Mouse (Mus musculus) lung, postnatal 4 days (tissue): ENCODE data around the gene Depdc5.
"Not testable (repeated sequence)": the region's sequence is repeated elsewhere in the genome, so short reads cannot be mapped to it uniquely, and the experiment has no call there.

Experiments
- DNase-seq, 2 experiments: peaks; one replicate each; pipeline ENCODE4 v3.0.0; 2021

The Depdc5 gene

DNA sequence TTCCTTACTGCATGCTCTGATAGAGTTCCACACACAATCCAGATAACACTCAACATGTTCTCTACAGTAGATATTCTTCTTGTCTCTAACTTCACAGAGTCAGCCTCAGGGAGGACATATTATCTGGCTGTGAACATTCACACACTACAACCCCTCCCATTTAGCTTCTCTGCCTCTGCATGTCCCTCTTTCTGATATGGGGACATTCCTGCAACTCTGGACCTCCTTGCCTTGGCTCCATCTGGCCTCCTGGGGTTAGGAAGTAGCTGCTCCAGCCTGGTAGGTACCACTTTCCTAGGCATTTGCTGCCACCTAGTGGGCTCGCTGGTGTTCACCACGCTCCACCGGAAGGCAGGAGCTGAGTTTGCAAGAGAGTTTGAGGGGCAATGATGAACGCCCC lies 169.6 kb downstream of the Depdc5 start:
- peak; percentile 73 to 83 for DNase-seq

DNA sequence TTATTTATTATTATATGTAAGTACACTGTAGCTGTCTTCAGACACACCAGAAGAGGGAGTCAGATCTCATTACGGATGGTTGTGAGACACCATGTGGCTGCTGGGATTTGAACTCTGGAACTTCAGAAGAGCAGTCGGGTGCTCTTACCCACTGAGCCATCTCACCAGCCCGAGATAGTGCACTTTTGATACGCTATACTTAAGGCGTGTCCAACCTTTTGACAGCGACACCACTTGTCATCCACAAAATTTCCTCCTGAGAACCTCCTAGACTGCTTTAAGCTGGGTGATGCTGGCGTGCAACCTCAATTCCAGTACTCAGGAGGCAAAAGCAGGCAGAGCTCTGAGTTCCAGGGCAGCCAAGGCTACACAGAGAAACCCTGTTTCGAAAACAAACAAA lies 170.1 kb downstream of the Depdc5 start:
- not testable (repeated sequence) for DNase-seq

DNA sequence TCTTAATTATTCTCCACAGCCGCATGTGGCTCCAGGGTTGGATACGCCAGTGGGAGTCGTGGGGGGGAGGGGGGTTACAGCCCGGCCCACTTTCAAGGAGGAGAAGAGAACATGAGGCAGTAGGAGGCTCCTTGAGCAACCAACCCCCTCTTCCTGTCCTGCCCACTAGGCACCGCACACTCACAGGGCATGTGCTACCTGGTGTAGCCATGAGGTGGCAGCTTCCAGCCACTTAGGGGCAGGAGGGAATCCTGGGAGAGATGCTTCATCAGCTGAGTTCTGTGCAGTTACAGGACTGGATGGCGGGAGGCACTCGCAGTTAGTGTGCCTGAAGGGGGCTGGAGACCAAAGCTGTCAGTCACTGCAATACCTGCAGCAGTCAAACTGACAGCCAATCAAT lies 170.6 kb downstream of the Depdc5 start:
- no peak for DNase-seq

DNA sequence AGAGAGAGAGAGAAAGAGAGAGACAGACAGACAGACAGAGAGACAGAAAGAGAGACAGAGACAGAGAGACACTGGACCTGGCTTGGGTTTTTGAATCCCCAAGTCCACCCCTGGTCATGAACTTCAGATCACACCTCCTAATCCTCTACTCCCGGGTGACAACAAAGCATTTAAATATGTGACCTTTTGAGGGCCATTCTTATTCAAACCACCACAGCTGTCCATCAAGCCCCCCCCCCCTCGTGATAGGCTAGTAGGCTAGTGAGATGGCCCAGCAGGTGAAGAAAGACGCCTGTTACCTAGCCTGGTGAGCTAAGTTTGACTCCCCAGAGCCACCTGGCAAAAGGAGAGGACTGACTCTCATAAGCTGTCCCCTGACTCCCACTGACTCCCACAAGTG lies 171.4 kb downstream of the Depdc5 start:
- DNase-seq, result no peak

DNA sequence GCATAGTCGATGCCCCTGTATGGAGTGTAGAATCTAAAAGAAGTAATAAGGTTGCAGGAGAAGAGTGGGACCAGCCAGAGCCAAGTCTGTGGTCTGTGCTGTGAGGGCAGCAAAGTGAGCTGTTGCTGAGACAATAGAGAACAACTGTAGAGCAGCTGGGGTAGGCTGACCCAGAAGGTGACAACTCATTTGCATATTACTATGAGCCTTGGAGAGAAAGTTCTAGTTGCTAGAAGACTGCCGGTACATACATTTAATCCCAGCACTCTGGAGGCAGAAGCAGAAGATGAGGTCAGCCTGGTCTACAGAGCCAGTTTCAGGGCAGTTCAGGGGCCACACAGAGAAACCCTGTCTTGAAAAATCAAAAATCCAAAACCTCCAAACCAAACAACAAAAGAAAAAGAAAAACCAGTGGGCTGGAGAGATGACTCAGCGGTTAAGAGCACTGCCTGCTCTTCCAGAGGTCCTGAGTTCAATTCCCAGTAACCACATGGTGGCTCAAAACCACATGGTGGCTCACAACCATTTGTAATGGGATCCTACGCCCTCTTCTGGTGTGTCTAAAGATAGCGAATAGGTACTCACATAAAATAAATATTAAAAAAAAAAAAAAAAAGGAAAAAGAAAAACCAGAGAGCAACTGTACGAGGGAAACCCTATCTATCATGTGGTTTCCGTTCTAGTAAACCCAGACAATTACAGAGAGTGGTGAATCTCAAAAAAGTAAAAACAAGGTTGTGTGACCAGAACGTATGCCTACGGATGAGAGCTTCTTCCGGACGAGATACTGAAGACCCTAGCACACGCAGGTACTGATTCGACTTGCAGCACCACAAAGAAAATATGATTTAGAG lies 175.4 kb downstream of the Depdc5 start:
- no peak for DNase-seq

DNA sequence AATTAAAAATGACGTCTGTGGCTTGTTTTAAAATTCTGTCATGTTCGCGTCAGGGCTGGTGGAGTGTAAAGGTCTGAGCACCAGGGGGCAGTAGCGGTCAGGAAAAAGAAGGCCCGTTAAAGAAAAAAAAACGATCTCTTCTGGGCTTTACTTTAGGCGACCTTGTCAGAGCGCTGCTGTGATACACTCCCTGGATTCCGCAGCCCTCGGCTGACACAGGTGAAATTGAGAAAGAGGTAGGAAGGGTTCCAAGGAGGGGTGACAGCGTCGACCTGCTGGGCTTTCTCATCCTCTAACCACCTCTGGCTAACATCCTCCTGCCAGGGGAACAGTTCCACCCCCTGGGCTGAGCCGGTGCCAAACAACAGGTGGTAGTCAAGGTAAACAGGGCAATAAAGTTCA lies 176.0 kb downstream of the Depdc5 start:
- DNase-seq, result peak; percentile 49 to 77

DNA sequence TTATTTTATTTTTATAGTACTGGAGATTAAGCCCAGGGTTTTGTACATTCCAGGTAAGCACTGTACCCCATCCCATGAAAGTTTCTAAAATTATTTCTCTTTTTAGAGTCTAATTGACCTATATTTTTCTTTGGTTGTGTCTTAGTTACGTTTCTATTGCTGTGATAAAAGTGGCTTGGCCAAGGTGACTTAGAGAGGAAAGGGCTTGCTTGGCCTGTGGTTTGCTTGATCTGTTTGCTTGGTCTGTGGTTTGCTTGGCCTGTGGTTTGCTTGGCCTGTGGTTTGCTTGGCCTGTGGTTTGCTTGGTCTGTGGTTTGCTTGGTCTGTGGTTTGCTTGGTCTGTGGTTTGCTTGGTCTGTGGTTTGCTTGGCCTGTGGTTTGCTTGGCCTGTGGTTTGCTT lies 177.2 kb downstream of the Depdc5 start:
- DNase-seq, result not testable (repeated sequence)

DNA sequence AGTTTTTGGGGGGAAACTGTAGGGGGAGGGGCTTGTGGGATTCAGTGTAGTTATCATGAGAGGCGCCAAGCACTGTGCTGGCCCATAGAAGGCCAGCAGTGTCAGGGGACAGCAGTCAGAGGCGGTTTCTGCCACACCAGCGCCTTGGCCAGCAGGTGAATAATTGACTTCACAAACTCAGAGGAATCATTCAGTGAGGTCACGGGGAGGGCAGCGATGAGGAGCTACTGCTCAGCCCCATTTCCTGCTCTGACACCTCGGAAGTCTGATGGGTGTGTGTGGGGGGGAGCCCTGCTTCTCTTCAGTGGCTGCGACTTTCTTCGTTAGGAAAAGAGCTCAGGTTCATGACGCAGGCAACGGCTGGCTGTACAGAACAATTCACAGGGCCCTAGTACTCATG lies 179.9 kb downstream of the Depdc5 start:
- peak in 1 of 2 experiments; percentile 2 for DNase-seq
